Mouse (Mus musculus): ENCODE results near the gene Slc1a2.

DNA sequence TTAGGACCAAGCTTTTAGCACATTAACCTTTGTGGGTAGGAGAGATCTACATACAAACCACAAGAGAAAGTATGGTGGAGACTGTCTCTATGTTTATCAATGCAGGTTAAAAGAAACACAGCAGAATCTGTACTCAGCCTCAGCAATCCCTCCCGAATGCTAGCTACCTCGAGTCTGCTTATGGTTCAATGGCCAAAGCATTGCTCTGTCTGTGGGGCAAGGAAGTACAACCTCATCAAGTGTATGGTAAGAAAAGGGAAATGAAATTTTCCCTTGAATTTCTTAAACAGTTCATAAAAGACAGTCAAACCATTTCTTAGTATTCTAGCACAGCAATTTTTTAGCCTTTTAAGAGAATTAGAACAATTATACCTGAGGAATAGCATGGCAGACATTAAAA, 133.2 kb downstream of the Slc1a2 start:
- TF ChIP-seq CTCF (conservative IDR thresholded peaks at IDR 0.05; ENCODE audit: low read length) (no peak), NANOG (IDR thresholded peaks at IDR 0.05; ENCODE audit: borderline replicate concordance, low read length) (no peak)
